Mouse (Mus musculus) spleen, adult 12 weeks (tissue): ENCODE measurements around the gene Rpgr.

ENCODE experiments used
- DNase-seq: peaks from one replicate; pipeline ENCODE4 v3.0.0; 2022; ENCODE audit warnings: low spot score

Gene Rpgr

DNA sequence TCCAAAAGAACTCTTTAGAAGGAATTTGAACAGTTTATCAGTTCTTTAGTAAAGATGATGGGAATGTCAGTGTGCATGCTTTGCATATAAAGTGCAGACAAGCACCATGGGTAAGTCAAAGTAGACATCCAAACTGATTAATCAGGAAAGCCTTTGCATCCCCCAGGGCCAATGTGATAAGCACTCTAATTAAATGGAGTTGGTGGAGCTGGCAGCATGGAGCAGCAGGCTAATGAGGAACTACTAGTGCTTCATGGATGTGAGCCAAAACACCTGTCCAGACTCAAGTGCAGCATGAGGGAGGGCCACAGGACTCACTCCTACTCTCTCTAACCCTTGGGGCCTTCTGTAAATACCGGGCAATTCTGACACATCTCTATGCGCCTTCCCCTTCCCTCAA is 145.2 kb downstream of the Rpgr start:
- no peak for DNase-seq

DNA sequence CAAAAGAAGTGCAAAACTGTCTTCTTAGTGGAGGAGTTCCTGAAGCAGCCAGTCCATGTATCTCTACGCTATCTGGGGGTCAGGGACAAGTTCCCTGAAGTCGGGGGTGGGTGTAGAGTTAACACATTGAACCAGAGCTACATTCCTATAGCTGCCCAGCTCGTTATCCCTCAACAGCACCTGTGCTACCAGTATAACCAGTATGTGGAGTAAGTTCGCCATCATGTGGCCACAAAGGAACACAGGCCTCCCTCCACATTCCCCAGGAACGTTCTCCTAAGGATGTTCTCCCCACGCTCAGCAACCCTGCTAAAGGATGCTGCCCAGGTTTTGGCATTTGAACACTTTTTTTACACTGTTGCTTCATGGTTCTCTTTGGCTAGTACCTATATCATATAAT is 146.0 kb downstream of the Rpgr start:
- DNase-seq: no peak

DNA sequence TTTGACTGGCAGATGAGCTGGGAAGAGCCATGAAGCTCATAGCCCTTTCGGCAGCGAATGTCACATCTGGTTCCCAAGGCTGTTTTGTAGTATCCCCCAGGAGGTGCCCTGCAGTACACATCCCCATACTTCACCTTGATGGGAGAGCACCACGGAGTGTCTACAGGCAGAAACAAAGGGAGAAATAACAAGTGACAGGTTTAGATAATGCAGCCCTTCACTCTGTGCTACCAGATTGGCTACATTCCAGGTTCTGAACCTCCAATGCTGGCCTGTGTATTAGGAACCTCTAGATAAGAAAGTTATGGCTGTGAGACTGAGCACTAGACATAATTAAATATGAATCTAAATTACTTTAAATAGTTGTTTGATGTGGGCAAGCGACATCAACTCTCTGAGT is 147.3 kb downstream of the Rpgr start:
- no peak for DNase-seq

DNA sequence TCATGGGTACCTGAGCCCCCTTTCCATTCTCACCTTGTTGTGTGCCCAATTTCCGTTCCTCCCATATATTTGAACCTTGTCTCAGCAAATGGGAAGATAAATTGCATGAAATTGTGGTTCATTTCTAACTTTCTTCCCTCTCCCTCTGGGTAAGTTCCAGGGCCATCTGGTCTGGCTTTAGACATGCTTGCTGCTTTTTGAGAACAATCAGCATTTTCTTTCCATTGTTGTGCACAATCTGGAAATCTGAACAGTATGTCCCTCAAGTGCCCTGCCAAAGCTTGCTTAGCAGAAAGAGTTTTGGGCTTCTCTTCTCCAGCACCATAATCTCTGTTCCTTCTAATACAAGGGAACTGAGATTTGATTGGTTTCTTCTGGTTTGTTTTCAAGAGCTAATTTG is 152.9 kb downstream of the Rpgr start:
- no peak for DNase-seq

DNA sequence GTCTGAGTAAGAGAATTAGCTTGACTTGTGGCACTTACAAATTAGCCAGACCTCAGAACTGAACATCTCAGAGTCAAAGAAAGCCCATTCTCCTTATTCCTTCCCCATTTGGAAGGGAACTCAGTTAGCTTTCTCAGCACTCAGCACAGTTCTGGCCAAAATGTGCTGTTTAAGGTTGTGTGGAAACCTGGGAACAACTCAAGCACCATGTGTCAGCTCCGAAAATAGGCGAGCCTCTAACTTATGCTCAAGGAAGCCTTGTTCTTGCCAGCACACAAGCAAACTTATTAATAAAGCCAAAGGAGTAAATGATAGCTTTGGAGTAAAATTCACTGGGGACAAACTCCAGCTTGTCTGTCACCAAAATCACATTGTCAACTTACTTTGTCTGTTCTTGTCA is 153.4 kb downstream of the Rpgr start:
- no peak for DNase-seq

DNA sequence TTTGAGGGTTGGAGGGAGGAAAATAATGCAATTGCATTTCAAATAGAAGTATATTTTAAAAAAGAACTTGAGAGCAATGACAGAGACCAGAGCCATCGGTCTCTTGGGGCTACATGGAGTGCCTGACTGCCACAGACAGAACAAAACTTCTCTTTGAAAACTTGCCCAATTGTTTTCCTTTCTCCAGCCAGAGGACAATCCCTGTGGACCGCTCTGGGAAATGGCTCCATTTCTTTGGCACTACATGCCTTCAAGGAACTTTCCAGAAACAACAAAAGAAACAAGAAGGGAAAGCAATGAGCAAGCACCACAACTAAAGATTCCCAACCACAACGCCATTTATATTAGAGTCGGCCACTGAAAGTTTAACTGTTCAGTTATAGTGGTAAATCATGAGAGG is 154.5 kb downstream of the Rpgr start:
- DNase-seq: no peak

DNA sequence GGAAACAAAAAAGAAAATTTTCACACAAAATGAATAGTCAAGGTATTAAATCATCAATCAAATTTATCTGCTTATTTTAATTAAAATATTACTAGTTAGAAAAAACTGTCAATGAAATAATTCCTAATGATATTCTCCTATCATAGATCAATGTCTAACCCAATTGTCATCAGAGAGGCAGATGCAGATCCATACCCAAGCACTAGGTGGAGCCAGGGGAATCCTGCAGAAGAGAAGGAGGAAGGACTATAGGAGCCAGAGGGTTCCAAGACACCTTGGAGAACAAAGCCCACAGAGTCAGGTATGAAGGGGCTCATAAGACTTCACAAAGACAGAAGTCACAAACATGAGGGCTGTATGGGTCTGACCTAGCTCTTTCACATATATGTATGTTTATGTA is 182.1 kb downstream of the Rpgr start:
- no peak for DNase-seq
